Mouse (Mus musculus): ENCODE results near the gene Slc9b2. TPM values are rescaled to one million over a fixed set of nuclear protein-coding genes. Genes with fewer than 3 reads are reported as not detected.

The Slc9b2 gene
- 0.20 and 0.28 TPM in 2 replicates for total RNA-seq (2014; rRNA removed)
- 0.11 TPM in 1 of 2 replicates, not detected in the other for polyA plus RNA-seq (2012; rRNA removed)

GRCm38 (mm10) chr3:135307411-135308259 lies at the start of gene Slc9b2:
TSS of gene Slc9b2 (plus strand) at chr3:135307700.
- peak within 1 kb of the TSS; percentile 35; the same call in 1 of the 2 replicates for H3K4me3 ChIP-seq (ENCODE audit: insufficient read depth, low read depth, low read length)
- no peak within 1 kb of the TSS for H3K27ac ChIP-seq (replicated peaks; ENCODE audit: insufficient read depth, low read depth, low read length)
- TF ChIP-seq POLR2A (IDR thresholded peaks at IDR 0.05; ENCODE audit: extremely low read depth, insufficient read depth, low read length) (no peak), CTCF (IDR thresholded peaks at IDR 0.05; ENCODE audit: low read depth, low read length) (no peak)
- H3K36me3 ChIP-seq (ENCODE audit: control insufficient read depth, insufficient read depth, low read length): no peaks in the 10 kb centered on the region
- no peaks in the 10 kb centered on the region for H3K4me1 ChIP-seq (ENCODE audit: control insufficient read depth, insufficient read depth, low read length)
- peak; percentile 72 for DNase-seq (ENCODE audit: extremely low read depth, low read depth, low spot score)
- H3K9ac ChIP-seq (ENCODE audit: low read depth, low read length): no peak within 1 kb of the TSS
- H3K27me3 ChIP-seq (ENCODE audit: control insufficient read depth, insufficient read depth, low read length): no peaks in the 10 kb centered on the region
- H3K79me2 ChIP-seq (ENCODE audit: control insufficient read depth, insufficient read depth, low read length): no peaks in the 10 kb centered on the region
- 11% methylated on average over 26 of the region's 28 CpGs for WGBS

GRCm38 (mm10) chr3:135258919-135259318 lies 48.6 kb upstream of the Slc9b2 start:
- Histone ChIP-seq H3K9ac (ENCODE audit: low read depth, low read length) (no peak overlapping the region), H3K27me3 (ENCODE audit: control insufficient read depth, insufficient read depth, low read length) (no peaks in the 10 kb centered on the region), H3K4me1 (ENCODE audit: control insufficient read depth, insufficient read depth, low read length) (no peaks in the 10 kb centered on the region), H3K79me2 (ENCODE audit: control insufficient read depth, insufficient read depth, low read length) (no peaks in the 10 kb centered on the region), H3K36me3 (ENCODE audit: control insufficient read depth, insufficient read depth, low read length) (no peaks in the 10 kb centered on the region), H3K27ac (replicated peaks; ENCODE audit: insufficient read depth, low read depth, low read length) (no peak overlapping the region), H3K4me3 (ENCODE audit: insufficient read depth, low read depth, low read length) (no peak overlapping the region)
- WGBS: 95% methylated on average over 10 of the region's 10 CpGs
- TF ChIP-seq POLR2A (IDR thresholded peaks at IDR 0.05; ENCODE audit: extremely low read depth, insufficient read depth, low read length) (no peak), CTCF (IDR thresholded peaks at IDR 0.05; ENCODE audit: low read depth, low read length) (no peak)
- no peak for DNase-seq (ENCODE audit: extremely low read depth, low read depth, low spot score)

- no peak for TF ChIP-seq CTCF (IDR thresholded peaks at IDR 0.05; ENCODE audit: low read depth, low read length)
- TF ChIP-seq POLR2A (IDR thresholded peaks at IDR 0.05; ENCODE audit: extremely low read depth, insufficient read depth, low read length): no peak
- Histone ChIP-seq H3K79me2 (ENCODE audit: control insufficient read depth, insufficient read depth, low read length) (no peaks in the 10 kb centered on the region), H3K4me3 (ENCODE audit: insufficient read depth, low read depth, low read length) (no peak overlapping the region), H3K27ac (replicated peaks; ENCODE audit: insufficient read depth, low read depth, low read length) (no peak overlapping the region), H3K9ac (ENCODE audit: low read depth, low read length) (no peak overlapping the region), H3K27me3 (ENCODE audit: control insufficient read depth, insufficient read depth, low read length) (no peaks in the 10 kb centered on the region), H3K4me1 (ENCODE audit: control insufficient read depth, insufficient read depth, low read length) (no peaks in the 10 kb centered on the region), H3K36me3 (ENCODE audit: control insufficient read depth, insufficient read depth, low read length) (no peaks in the 10 kb centered on the region)
- no peak for DNase-seq (ENCODE audit: extremely low read depth, low read depth, low spot score)
- 97% methylated on average over 7 of the region's 7 CpGs for WGBS
Observed at GRCm38 (mm10) chr3:135260233-135260632, 47.3 kb upstream of the Slc9b2 start.

DNA sequence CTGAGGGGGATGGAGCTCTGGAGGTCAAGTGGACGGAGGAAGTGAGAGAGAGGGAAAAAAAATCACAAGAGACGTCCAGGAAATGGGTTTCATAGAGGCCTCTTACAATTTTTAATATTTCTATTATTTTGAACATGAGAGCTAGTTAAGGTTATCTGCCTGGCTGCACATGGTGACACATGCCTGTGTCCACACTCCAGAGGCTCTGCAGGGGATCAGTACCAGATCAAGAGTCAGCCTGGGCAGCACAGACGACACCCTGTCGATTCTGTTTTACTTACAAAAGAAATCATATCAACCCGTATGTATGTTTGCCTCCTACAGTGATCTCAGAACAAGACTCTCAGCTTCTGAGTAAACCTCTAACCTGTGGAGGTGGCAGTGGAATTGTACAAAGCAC lies 38.9 kb upstream of the Slc9b2 start:
- DNase-seq (ENCODE audit: extremely low read depth, low read depth, low spot score): no peak
- no peak overlapping the region for H3K4me3 ChIP-seq (ENCODE audit: insufficient read depth, low read depth, low read length)
- H3K79me2 ChIP-seq (ENCODE audit: control insufficient read depth, insufficient read depth, low read length): no peaks in the 10 kb centered on the region
- 92% methylated on average over 5 of the region's 5 CpGs for WGBS
- no peaks in the 10 kb centered on the region for H3K27me3 ChIP-seq (ENCODE audit: control insufficient read depth, insufficient read depth, low read length)
- TF ChIP-seq POLR2A (IDR thresholded peaks at IDR 0.05; ENCODE audit: extremely low read depth, insufficient read depth, low read length): no peak
- TF ChIP-seq CTCF (IDR thresholded peaks at IDR 0.05; ENCODE audit: low read depth, low read length): no peak
- no peaks in the 10 kb centered on the region for H3K4me1 ChIP-seq (ENCODE audit: control insufficient read depth, insufficient read depth, low read length)
- H3K36me3 ChIP-seq (ENCODE audit: control insufficient read depth, insufficient read depth, low read length): no peaks in the 10 kb centered on the region
- H3K9ac ChIP-seq (ENCODE audit: low read depth, low read length): no peak overlapping the region
- no peak overlapping the region for H3K27ac ChIP-seq (replicated peaks; ENCODE audit: insufficient read depth, low read depth, low read length)

- H3K36me3 ChIP-seq (ENCODE audit: control insufficient read depth, insufficient read depth, low read length): no peaks in the 10 kb centered on the region
Observed at GRCm38 (mm10) chr3:135269391-135269990, 38.0 kb upstream of the Slc9b2 start.

DNA sequence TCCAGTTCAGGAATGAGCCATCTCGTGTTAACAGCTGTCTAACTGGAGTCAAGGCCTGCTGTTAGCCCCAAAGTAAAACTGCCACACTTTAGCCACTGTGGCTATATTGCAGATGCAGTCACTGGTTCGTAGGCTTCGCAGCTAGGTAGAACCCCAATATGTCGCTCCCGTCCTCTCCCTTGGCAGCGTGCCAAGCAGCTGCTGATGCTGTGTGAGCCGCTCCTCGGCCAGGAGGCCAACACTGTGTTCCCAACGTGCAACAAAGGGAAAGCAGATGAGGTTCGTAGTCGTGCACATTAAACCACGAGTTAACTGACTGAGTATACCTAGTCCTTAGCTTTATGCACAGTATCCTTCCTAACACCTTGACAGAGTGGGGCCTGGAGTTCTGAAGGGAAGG lies 34.9 kb upstream of the Slc9b2 start:
- WGBS: 88% methylated on average over 12 of the region's 12 CpGs
- no peaks in the 10 kb centered on the region for H3K79me2 ChIP-seq (ENCODE audit: control insufficient read depth, insufficient read depth, low read length)
- H3K27ac ChIP-seq (replicated peaks; ENCODE audit: insufficient read depth, low read depth, low read length): no peak overlapping the region
- H3K36me3 ChIP-seq (ENCODE audit: control insufficient read depth, insufficient read depth, low read length): no peaks in the 10 kb centered on the region
- no peak overlapping the region for H3K4me3 ChIP-seq (ENCODE audit: insufficient read depth, low read depth, low read length)
- TF ChIP-seq CTCF (IDR thresholded peaks at IDR 0.05; ENCODE audit: low read depth, low read length) (no peak), POLR2A (IDR thresholded peaks at IDR 0.05; ENCODE audit: extremely low read depth, insufficient read depth, low read length) (no peak)
- H3K9ac ChIP-seq (ENCODE audit: low read depth, low read length): no peak overlapping the region
- DNase-seq (ENCODE audit: extremely low read depth, low read depth, low spot score): no peak
- no peaks in the 10 kb centered on the region for H3K4me1 ChIP-seq (ENCODE audit: control insufficient read depth, insufficient read depth, low read length)
- no peaks in the 10 kb centered on the region for H3K27me3 ChIP-seq (ENCODE audit: control insufficient read depth, insufficient read depth, low read length)

More at GRCm38 (mm10) chr3:135269391-135269990, 38.0 kb upstream of the Slc9b2 start:
- DNase-seq (ENCODE audit: extremely low read depth, low read depth, low spot score): no peak
- 38% methylated on average over 10 of the region's 10 CpGs for WGBS
- Histone ChIP-seq H3K4me1 (ENCODE audit: control insufficient read depth, insufficient read depth, low read length) (no peaks in the 10 kb centered on the region), H3K4me3 (ENCODE audit: insufficient read depth, low read depth, low read length) (no peak overlapping the region), H3K27ac (replicated peaks; ENCODE audit: insufficient read depth, low read depth, low read length) (no peak overlapping the region), H3K9ac (ENCODE audit: low read depth, low read length) (no peak overlapping the region), H3K27me3 (ENCODE audit: control insufficient read depth, insufficient read depth, low read length) (no peaks in the 10 kb centered on the region), H3K79me2 (ENCODE audit: control insufficient read depth, insufficient read depth, low read length) (no peaks in the 10 kb centered on the region)
- TF ChIP-seq POLR2A (IDR thresholded peaks at IDR 0.05; ENCODE audit: extremely low read depth, insufficient read depth, low read length): no peak
